Mouse (Mus musculus) telencephalon, adult 2 months (tissue): Measurements from ENCODE around the gene Pum3.

ENCODE experiments used
- DNase-seq: peaks from one replicate; pipeline ENCODE4 v3.0.0-alpha.2; 2011; ENCODE audit warnings: low read depth, low spot score

Gene Pum3

DNA sequence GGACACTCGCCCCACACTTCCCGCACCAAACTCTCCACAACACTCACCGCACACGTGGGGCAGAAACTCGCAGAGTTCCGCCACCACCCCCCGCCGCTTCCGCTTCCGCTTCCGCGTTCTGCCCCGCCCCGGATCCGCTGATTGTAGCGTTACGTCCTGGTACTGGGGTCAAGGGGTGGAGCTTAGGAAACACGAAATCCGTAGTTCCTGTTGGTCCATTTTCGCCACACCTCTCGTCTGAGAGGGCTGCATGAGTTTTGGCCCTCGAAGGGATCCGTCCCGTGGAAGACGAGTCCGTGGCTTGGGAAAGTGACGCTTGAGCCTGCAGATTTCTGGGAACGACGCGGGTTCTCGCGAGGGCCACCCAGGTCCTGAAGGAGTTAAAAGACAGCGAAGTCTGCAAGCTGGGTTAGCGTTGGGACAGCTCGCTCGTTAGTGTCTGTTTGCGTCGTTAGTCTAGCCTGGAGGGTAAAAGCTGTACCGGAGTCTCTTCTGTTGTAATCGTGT, at the start of gene Pum3:
Gene Pum3, minus strand, starts transcription at position 81 of the 507 bp plus-strand sequence.
- DNase-seq: peak; percentile 100

DNA sequence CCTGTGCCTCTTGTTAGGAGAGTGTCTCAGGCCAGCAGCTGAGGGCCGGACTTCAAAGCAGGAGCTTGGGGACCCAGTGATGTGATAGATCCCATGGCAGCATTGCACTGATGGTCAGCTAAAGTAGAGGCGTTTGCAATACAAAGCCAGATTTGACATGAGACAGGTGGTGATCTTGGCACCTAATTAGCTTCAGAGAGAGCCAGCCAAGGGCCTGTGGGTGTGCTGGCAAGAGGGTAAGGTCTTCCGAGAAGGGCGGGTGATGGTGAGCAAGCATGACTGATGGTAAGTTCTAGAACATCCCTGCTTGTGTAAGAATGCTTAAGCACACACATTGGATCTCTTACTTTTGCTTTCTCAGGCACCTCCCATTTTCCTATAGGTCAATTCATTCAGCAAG, 37.1 kb upstream of the Pum3 start:
- no peak for DNase-seq

DNA sequence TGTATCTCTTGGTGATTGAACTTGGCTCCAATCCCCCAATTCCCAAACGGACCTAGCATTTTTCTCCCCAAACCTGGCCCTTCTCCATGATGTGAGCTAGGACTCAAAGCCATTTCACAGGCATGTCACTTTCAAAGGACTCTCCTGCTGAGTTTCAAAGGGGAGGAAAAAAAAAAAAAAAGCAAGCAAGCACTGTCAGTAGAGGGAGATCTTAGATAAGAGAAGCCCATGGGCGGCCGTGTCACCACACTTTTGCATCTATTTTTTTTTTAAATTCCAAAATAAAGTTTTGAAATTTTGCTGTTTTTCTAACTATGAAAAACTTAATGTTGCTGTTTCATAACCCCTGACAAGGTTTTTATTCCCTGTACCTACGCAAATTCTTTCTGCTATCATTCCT, 33.0 kb upstream of the Pum3 start:
- DNase-seq: no peak

DNA sequence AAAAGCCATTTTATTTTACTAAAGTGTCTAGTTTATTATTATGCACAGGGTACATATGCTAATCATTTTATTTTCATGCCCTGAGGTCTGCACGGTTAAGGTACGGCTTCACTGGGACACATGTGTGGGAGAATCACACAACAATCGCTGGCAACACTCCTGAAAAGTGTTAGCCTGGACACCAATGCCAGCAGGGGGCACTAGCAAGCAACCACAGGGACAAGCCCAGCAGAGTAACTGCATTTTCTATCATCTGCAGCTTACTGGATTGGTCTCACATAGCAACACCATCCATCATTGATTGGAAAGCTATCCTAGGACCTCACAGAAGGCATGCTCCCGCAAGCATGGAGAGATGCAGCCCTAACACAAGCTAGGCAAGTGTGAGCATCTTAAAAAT, 20.8 kb upstream of the Pum3 start:
- no peak for DNase-seq

DNA sequence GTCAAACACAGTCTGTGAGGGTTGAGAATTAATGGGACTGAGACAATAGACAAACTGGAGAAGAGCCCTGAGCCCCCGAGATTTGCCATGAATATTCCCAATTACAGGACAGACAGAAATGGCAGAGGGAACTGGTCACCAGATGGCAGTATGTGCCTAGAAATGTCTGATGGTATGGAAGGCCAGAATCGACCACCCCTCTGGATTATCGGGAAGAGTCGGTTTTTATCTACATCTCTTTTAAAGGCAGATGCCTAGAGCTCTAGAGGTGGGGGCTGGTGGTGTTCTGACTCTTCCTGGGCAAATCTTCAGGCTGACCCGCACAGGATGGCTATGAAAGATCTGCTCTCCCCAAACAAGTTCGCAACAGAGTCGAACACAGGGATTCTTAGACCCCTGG, 17.9 kb upstream of the Pum3 start:
- no peak for DNase-seq

DNA sequence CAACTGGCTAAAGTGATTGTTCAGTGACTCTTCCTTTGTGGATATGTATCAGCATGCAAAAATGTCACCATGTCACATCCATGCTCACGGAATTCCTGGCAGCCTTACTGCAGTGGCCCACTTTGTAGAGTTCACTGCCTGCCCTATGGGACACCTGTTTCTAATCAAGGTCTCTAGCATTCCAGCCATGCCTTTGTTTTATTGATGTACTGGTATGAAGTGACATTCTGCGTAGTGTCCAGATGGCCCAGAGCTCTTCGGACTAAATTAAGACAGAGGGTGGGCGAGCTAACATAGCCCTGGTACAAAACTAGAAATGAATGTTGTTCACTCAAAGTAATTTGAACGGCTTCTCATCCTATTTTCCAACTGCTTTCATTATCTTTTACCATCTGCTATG, 11.5 kb upstream of the Pum3 start:
- DNase-seq: no peak

DNA sequence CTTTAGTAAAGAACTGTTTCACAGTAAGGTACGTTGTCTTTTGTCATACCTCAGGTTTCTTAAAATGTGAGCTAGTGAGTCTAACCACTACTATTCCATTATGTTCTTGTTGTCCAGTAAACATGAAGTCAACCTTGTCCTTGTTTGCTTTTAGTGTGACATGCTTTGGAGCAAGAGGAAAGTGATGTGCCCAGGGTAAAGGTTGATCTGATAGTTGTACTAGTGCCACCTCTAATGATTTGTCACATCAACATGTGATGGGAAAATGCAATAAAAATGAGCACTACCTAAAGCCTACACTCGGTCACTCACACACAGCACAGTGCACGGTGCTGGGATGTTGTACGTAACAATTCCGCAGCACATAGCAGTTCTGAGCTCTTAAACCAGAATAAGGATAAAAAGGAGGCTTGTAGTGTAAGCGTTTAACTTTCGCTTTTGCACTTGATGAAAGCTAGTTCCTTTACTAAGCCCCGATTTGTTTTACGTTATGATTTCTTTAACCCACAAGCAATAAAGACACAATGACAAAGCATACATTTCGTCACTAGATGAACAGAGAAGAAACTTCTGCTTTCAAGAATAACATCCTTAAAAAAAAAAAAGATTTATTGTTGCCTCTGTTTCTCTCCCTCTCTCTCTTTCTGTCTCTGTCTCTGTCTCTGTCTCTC, 8.5 kb upstream of the Pum3 start:
- no peak for DNase-seq

DNA sequence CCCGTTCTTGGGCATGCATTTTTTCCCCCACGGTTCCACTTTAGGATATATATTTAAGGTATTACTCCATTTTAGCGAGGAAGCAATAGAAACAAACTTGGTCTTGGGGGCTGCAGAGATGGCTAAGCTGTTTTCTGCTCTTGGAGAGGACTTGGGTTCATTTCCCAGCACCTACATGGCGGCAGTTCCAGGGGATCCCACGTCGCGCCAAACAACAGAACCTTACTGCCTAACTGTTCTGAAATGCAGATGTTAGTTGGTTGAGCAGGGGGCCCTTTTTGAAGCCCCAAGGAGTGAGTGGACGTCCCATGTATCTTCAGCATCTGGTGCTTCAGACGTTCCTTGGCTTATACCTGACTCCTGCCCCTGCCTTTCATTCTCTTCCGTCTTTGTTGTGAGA, 781 bp upstream of the Pum3 start:
- DNase-seq: no peak

DNA sequence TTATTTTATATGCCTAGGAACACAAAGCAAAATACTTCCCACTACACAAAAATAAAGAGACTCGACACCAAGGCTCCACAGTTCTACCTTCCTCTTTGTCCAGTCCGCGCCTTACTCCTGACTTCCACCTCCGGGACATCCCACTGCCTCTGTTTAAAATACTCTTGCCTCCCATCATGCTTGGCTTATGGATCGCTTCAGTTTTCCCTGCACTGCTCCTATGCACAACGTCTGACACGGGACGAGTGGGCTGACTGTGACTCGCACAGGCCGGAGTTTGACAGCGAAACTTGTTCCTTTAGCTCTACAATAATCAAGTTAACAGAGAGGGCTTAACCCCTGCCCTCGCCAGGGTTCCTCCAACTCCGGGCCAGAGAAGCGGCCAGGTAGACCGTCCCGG, 344 bp downstream of the Pum3 start:
- no peak for DNase-seq

DNA sequence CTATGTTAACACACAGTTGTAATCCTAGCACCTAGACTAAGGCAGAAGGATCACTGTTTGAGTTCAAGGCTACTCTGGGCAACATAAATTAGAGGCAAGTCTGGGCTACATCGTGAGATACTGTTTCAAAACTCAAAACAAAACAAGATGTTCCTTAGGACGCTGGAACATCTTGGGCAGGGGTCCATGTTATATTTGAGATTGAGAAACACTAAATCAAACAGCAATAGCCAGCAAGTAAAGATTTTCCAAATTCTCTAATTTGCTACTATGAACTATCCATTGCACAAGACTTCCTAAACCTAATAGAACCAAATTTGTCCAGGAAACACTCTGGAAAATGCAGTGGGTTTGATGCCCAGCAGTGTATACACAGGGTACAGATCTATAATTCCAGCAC, 1.8 kb downstream of the Pum3 start:
- DNase-seq: no peak

DNA sequence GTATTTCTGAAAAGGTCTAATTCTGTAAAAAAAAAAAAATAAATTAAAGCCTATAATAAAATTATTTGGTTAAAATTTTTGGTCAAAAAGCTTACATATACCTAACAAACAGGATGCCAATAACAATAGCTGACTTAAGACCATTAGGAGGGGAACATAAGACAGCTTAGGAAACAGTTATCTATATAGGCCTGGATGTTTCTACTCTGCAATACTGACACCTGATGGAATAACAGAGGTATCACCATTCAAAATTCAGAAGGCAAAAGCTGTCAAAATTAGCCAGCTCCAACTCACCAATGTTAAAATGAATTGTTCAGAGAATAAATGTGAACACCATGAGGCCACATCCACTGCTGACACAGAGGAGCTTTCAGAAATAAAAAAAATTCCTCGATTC, 3.2 kb downstream of the Pum3 start:
- no peak for DNase-seq

DNA sequence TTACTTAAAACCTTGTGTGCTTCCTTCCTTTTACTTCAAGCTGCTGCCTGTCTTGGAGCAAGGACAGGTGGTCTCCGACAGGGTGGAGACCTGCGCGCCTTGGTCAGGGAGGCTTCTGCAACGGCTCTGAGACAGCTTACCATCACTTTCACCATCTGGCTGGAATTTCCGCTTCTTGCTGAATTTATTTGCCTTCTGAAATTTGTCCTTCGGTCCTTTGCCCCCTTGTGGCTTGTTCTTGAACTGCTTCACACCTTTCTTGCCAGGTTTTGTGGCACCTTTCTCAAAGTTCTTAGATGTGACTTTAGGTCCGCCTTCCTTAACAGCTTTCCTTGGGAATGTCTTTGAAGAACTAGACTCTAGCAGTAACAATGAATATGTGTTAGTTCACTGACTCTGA, 4.0 kb downstream of the Pum3 start:
- DNase-seq: no peak

DNA sequence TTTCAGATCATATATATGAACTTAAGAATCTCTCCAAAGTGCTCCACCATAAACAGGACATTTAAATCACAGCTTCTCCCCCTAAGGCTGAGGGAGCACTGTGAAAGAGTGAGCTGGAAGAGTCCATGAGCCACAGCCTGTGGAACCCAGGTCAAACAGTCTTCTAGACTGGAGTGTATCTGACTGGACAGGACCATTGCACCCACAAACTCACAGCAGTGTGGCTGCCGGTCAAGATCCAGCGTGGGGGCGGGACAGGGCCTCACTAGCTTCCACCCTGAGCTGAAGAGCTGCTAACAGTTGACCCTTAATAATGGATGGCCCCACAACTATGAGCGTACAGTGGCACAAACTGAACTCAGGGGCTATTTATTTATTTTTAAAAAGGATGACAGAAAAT, 12.2 kb downstream of the Pum3 start:
- no peak for DNase-seq

DNA sequence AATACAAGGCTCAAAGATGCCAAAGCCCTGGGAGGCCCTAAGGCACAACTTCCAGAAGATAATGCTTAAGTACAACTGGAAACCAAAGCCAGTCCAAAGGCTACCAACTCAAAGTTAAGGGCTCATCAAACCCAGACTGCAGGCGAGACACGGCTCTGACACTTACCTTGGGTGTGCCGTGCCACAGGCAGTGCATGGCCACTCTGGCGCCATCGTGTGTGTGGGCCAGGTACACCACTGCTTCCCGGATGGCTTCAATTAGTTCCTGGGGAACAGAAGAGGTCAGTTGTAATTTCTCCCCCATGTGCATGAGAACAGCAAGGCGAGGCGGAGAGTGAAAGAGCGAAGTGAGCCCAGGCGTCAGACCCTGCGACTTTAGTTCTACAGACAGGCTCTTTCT, 13.1 kb downstream of the Pum3 start:
- no peak for DNase-seq

DNA sequence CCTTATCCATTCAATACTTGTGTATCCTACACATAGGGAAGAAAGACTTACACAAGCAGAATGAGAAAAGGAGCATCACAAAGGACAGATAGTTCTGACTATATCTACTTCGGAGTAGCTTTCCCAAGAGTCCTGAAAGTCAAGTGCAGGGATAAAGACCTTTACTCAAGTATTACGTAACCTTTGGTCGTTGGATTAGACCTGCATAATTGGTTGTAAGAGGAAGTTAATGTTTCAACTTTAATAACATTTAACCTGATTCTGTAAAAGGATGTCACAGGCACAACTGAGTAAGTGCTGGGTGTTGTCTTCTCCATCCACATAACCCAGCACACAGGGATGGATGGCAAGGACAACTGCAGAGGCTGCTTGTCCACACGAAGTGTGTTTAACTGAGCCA, 18.3 kb downstream of the Pum3 start:
- DNase-seq: no peak

DNA sequence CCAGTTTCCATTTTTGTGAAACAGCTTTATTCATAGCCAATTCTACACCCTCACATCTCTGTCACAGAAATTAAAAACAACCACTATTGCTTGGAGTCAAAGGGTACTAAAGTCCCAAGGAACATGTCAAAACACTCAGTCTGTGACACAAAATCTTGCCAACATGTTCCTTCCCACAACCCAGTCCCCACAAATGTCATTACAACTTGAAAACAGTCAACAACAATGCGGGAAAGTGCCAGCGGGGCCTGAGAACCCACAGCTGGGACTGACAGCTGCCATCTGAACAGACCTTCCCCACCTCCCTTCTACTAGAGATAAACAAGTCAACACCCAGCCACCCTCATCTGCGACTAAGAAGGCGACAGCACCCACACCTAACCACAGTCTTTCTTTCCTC, 18.9 kb downstream of the Pum3 start:
- DNase-seq: no peak

DNA sequence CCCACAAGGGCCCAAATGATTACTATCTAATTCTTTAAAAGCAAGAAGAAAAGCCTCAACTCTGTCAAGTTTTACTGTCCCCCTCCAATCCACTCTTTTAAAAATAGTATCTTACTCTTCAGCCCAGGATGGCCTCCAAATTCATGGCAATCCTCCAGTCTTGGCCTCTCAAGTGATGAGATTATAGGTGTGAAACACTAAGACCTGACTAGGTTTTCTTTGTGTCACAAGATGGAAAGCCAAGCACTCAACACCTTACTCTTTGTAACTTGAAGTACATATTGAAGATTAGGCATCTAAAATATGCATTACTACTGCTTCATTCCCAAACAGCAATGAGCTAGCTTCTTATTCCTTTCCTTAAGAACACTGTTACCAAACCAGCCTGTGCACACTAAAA, 19.8 kb downstream of the Pum3 start:
- DNase-seq: no peak

DNA sequence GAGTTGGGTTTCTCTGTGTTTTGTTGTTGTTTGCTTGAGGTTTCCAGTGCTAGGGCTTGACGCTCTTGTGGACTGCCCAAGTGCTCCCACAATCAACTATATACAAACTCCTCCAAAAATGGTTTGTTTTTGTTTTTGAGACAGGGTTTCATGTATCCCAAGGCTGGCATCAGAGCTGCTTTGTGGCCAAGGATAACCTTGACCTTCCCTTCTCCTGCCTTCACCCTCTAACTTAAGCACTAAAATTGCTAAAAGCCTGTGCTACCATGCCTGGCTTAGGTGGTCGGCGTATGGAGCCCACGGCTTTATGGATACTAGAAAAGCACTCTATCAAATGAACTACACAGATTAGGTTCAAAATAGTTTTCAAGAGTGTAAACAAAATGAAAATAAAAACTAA, 20.4 kb downstream of the Pum3 start:
- no peak for DNase-seq

DNA sequence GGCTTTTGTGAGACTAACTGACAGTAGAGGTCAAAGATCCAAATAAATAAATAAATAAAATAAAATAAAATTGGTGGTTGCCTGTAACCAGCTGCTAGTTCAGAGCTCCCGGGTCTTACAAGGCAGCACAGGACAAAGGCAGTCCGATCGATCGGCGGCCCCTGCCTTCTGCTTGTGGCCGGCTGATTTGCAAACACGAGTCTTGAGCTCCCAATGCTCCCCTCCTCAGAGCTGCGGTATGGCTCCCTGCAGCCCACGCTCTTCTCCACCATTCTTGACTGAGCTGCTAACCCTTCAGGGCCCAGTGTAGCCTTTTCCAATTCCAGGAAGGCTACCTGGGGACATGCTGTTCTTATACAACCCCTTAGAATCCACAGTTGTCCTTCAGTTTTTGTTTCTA, 31.8 kb downstream of the Pum3 start:
- DNase-seq: no peak

DNA sequence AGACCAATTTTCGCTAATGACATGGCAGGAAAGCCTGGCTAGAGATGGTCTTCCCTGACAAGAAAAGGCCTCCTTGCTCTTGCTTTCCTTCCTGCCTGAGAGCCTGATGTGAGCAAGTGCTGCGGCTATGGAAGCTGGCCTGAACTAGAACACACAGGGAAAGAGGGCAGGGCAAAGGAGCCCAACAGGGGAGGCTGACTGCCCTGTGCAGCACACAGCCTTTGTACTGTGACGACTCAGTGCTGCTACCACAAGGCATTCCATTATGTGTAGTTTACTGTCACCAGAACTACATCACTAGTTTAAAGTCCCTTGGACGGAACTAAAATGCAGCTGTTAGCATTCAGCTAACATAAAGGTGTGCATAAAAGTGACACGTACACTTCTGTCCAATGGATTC, 32.4 kb downstream of the Pum3 start:
- DNase-seq: no peak

DNA sequence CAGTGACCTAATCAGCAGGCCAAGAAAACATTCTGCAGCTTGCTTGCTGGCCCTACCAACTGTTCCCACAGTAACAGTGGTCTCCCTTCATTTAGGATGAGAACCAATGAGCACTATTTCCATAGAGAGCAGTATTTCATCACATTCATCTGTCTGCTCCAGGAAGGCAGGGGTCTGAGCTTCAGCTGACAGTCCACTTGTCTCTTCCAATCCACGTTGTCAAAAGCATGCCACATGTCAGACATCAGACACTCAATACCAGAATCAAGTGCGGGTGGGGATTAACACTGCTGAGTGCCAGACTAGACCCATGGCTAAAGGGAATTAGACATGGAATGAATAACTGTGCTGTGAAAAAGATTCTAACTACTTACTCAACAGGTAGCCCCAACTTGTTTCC, 32.9 kb downstream of the Pum3 start:
- DNase-seq: no peak

DNA sequence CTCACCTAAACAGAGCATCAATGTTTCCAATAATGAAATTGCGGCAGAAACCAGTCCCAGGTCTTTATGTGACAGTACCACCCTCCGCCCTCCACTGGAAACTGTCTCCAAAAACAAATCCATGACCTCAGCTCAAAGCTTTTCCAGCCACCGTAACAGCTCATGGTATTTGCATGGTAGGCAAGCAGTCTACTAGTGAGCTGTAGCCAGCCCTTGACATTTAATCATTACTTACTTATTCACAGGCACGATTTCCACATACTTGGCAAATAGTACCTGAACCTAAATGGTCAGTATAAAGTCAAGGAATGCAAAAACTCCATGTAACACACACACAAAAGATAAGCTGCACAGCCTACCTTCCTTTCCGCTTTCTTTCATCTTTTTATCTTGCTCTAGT, 33.7 kb downstream of the Pum3 start:
- DNase-seq: no peak

DNA sequence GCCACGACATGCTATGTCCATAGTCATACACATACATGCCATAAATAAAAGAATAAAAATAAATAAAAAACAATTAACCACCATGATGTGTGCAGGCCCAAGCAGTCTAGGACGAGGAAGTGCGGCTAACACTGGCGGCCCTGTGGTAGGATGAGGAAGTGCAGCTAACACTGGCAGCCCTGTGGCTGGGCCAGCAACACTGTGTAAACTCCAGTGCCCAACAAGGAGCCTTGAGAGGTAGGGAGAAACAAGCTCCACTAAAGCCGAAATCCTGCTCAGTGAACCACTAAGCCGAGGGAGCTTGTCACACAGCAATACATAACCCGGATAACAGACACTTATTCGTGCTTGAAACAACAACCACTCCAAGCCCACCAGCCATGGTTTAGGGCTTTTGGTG, 34.1 kb downstream of the Pum3 start:
- DNase-seq: no peak

DNA sequence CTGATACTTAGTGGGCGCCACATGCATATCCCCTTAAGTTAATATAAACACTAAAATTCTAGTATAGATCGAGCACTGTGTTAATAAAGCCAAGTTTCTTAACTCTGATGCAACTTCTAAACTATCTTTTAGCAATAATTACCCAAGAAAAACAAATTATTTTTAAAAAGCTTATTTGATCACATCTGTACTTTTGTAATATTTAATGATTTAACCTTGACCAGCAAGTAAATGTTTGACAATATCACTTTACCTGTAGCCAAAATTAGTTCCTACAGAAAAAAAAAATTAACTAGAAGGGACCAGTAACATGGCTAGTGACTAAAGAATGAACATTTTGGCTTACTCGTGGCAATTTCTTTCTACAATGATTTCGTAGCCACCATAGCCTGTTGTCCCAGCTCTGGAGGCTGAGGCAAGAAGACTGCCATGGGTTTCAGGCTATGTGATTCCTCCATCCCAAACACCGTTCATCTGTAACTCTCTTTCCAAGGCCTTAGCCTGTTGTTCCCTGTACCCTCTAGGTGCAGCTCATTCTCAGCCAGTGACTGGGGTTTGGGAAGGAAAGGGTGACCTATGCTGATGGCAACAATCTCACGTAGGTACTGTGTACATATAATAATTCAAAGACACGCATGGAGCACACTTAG, 35.2 kb downstream of the Pum3 start:
- DNase-seq: no peak
